ENCODE assay signal across 9 mouse cellular contexts in the genomic region with DNA sequence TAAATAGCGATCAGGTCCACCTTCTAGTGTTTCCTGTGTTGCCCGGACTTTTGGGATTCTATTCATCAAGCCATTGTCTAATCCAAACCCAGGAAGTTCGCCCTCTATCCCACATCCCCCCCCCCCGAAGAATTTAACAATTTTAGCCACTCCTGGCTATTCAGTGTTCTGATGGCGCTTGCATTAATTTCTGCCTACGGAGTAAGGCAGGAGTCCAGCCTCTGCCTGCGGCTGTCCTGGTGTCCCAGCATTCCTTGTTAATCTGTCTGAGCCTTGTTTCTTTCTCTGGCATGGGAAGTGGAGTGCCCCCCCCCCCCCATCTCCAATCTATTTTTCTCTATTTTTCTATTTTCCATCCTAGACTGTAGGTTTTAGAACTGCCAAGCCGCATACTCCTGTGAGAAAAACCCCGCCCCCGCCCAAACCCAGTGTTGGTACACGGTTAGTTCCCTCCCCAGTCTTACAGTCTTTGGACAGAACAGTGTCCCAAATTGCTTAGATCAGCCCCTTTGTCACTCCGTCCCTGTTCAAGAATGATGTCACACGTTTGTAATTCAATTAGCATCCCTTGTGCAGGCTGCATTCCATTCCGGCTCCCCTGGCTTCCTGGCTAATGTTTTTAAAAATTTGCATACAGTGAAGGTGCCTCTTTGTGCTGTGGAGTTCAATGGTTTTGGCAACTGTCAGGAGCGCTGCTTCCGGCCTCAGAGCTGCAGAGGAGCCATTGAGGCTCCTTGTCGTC. TPM values are rescaled to one million over a fixed set of nuclear protein-coding genes. Genes with fewer than 3 reads are reported as not detected.
DNase-seq lines count a peak whose midpoint lies in the region; ATAC-seq and TF ChIP-seq lines count a peak whose summit lies in the region.
"Had no signal": no experiment of that assay in that cellular context is flagged by ENCODE, and none has a peak within 500 bp of the region (broad histone marks: within the 10 kb centered on the region; RNA-seq: fewer than 3 reads in every experiment).

No protein-coding gene starts in this region.

- ATAC-seq in heart, embryonic 15.5 days (replicated peaks; ENCODE audit: insufficient number of reproducible peaks, insufficient read depth, low FRiP score, low read depth), result no peak
- no peak for ATAC-seq in stomach, postnatal 0 days (ENCODE audit: low FRiP score, low TSS enrichment)

- no peak for TF ChIP-seq EP300 in stomach, postnatal 0 days (optimal IDR thresholded peaks at IDR 0.05)

- peak; percentile 75 for DNase-seq in embryo, embryonic 10 days (ENCODE audit: low spot score)
- no peak for DNase-seq in embryo, embryonic 9.5 days (ENCODE audit: extremely low spot score)
- peak; percentile 98 for DNase-seq in Muller cell, postnatal 12 days (ENCODE audit: inconsistent ontology term)
- peak; percentile 37 to 50 for DNase-seq in kidney, postnatal 36 days
- no peak for DNase-seq in stomach, postnatal 0 days (ENCODE audit: low spot score)
- DNase-seq in thymus, postnatal 36 days, result no peak
- DNase-seq in natural killer cell, adult 2 months (ENCODE audit: low spot score in 2 of 2), result no peak

- no peaks in the 10 kb centered on the region for H3K36me3 ChIP-seq in heart, embryonic 15.5 days
- H3K36me3 ChIP-seq in stomach, postnatal 0 days (ENCODE audit: control insufficient read depth, insufficient read depth, low read length), result no peaks in the 10 kb centered on the region
- H3K36me3 ChIP-seq: embryonic facial prominence, embryonic 13.5 days had no signal

- H3K4me1 ChIP-seq in heart, embryonic 15.5 days (replicated peaks), result peaks cover 12% of the 10 kb centered on the region
- H3K4me1 ChIP-seq in stomach, postnatal 0 days (replicated peaks; ENCODE audit: control insufficient read depth, insufficient read depth), result no peaks in the 10 kb centered on the region

- TF ChIP-seq CTCF in stomach, postnatal 0 days (IDR thresholded peaks at IDR 0.05; ENCODE audit: low read depth), result no peak

- H3K9ac ChIP-seq in heart, embryonic 15.5 days, result no peak overlapping the region
- H3K9ac ChIP-seq in stomach, postnatal 0 days (ENCODE audit: low read length), result no peak overlapping the region
- H3K9ac ChIP-seq: embryonic facial prominence, embryonic 13.5 days had no signal

- H3K4me2 ChIP-seq in heart, embryonic 15.5 days, result peak overlapping the region; percentile 31
- H3K4me2 ChIP-seq in stomach, postnatal 0 days (replicated peaks; ENCODE audit: low read depth), result 0 out of 2 replicates have a peak overlapping the region, but pooled peaks have one; percentile 8
- H3K4me2 ChIP-seq: embryonic facial prominence, embryonic 13.5 days had no signal

- 30% methylated on average over 17 of the region's 17 CpGs for WGBS in heart, embryonic 15.5 days
- WGBS in stomach, postnatal 0 days, result 37% methylated on average over 17 of the region's 17 CpGs

- no peaks in the 10 kb centered on the region for H3K27me3 ChIP-seq in heart, embryonic 15.5 days
- H3K27me3 ChIP-seq in stomach, postnatal 0 days (ENCODE audit: control insufficient read depth, insufficient read depth, low read length), result no peaks in the 10 kb centered on the region
- H3K27me3 ChIP-seq: embryonic facial prominence, embryonic 13.5 days had no signal

- H3K27ac ChIP-seq in heart, embryonic 15.5 days, result 0 out of 2 replicates have a peak overlapping the region, but pooled peaks have one; percentile 5
- no peak overlapping the region for H3K27ac ChIP-seq in stomach, postnatal 0 days (replicated peaks)
- H3K27ac ChIP-seq: embryonic facial prominence, embryonic 13.5 days had no signal

- H3K9me3 ChIP-seq in heart, embryonic 15.5 days (replicated peaks), result no peaks in the 10 kb centered on the region
- no peaks in the 10 kb centered on the region for H3K9me3 ChIP-seq in stomach, postnatal 0 days (ENCODE audit: control insufficient read depth, low read length)
- H3K9me3 ChIP-seq: embryonic facial prominence, embryonic 13.5 days had no signal

- no peak overlapping the region for H3K4me3 ChIP-seq in heart, embryonic 15.5 days
- no peak overlapping the region for H3K4me3 ChIP-seq in stomach, postnatal 0 days (ENCODE audit: low read depth, low read length)
- H3K4me3 ChIP-seq: embryonic facial prominence, embryonic 13.5 days had no signal

RNA-seq across cellular contexts. Expression of gene Grifin, which starts 15.4 kb away (rescaled TPM):
- polyA plus RNA-seq in heart, embryonic 15.5 days (2015; fragmentation: Nextera tagmentation; extraction: Ambion mirVana), result 1.1 TPM in 1 of 2 replicates, not detected in the other
- 0.17 TPM in 2 replicates for polyA plus RNA-seq in stomach, postnatal 0 days (2015; fragmentation: Nextera tagmentation; extraction: Ambion mirVana)
- polyA plus RNA-seq: embryonic facial prominence, embryonic 13.5 days had no signal

RNA-seq across cellular contexts. Expression of gene Chst12, which starts 44.1 kb away (rescaled TPM):
- 12.2 and 17.4 TPM in 2 replicates for polyA plus RNA-seq in heart, embryonic 15.5 days (2015; fragmentation: Nextera tagmentation; extraction: Ambion mirVana)
- 12.8 and 15.8 TPM in 2 replicates for polyA plus RNA-seq in stomach, postnatal 0 days (2015; fragmentation: Nextera tagmentation; extraction: Ambion mirVana)

RNA-seq across cellular contexts. Expression of gene Lfng, which starts 57.6 kb away (rescaled TPM):
- 5.0 and 7.9 TPM in 2 replicates for polyA plus RNA-seq in heart, embryonic 15.5 days (2015; fragmentation: Nextera tagmentation; extraction: Ambion mirVana)
- 11.1 and 11.4 TPM in 2 replicates for polyA plus RNA-seq in stomach, postnatal 0 days (2015; fragmentation: Nextera tagmentation; extraction: Ambion mirVana)

Comparison
In these comparisons a context has a peak if more than half of its experiments do, and no peak if none do; other contexts are left out.
1. DNase-seq: peak in embryo, embryonic 10 days (single experiment), Muller cell, postnatal 12 days (single experiment) and kidney, postnatal 36 days (2 of 2); none in embryo, embryonic 9.5 days (single experiment), stomach, postnatal 0 days (single experiment), thymus, postnatal 36 days (0 of 2) and natural killer cell, adult 2 months (0 of 2).